Mouse (Mus musculus): ENCODE data around the gene Megf8. TPM values are rescaled to one million over a fixed set of nuclear protein-coding genes. Genes with fewer than 3 reads are reported as not detected.

The Megf8 gene
- polyA plus RNA-seq, 1 experiment from 2014 or later: 5.6 TPM

- Histone ChIP-seq H3K4me1 (ENCODE audit: insufficient read depth, low read depth, low read length) (no peaks in the 10 kb centered on the region), H3K9me3 (ENCODE audit: low read length) (no peaks in the 10 kb centered on the region), H3K27me3 (replicated peaks; ENCODE audit: insufficient read depth, low read length) (no peaks in the 10 kb centered on the region), H3K36me3 (ENCODE audit: insufficient read depth, low read length) (peaks cover 4% of the 10 kb centered on the region; the same call in 1 of the 2 replicates), H3K27ac (ENCODE audit: low read length) (no peak overlapping the region), H3K9ac (replicated peaks; ENCODE audit: low read depth) (no peak overlapping the region), H3K4me2 (replicated peaks; ENCODE audit: low read depth, low read length) (no peak overlapping the region), H3K4me3 (ENCODE audit: low read depth, low read length) (no peak overlapping the region)
- TF ChIP-seq EP300 (IDR thresholded peaks at IDR 0.05): no peak
- no peak for TF ChIP-seq CTCF (IDR thresholded peaks at IDR 0.05)
- WGBS: 80% methylated on average over 9 of the region's 9 CpGs
- ATAC-seq: no peak
- no peak for DNase-seq (ENCODE audit: low spot score)
These were observed 22.4 kb downstream of the Megf8 start for GRCm38 (mm10) chr7:25339329-25339728.

- Histone ChIP-seq H3K9me3 (ENCODE audit: low read length) (no peaks in the 10 kb centered on the region), H3K27ac (ENCODE audit: low read length) (no peak overlapping the region), H3K36me3 (ENCODE audit: insufficient read depth, low read length) (peaks cover 4% of the 10 kb centered on the region; the same call in 1 of the 2 replicates), H3K4me1 (ENCODE audit: insufficient read depth, low read depth, low read length) (no peaks in the 10 kb centered on the region), H3K9ac (replicated peaks; ENCODE audit: low read depth) (no peak overlapping the region), H3K4me3 (ENCODE audit: low read depth, low read length) (no peak overlapping the region), H3K27me3 (replicated peaks; ENCODE audit: insufficient read depth, low read length) (no peaks in the 10 kb centered on the region), H3K4me2 (replicated peaks; ENCODE audit: low read depth, low read length) (no peak overlapping the region)
- WGBS: 77% methylated on average over 20 of the region's 20 CpGs
- ATAC-seq: 0 out of 2 replicates have a peak, but pooled peaks have one; percentile 14
- TF ChIP-seq EP300 (IDR thresholded peaks at IDR 0.05) (no peak), CTCF (IDR thresholded peaks at IDR 0.05) (no peak)
- DNase-seq (ENCODE audit: low spot score): no peak
These were observed 24.2 kb downstream of the Megf8 start for GRCm38 (mm10) chr7:25341000-25341784.

- peaks cover 18% of the 10 kb centered on the region; the same call in 1 of the 2 replicates for H3K36me3 ChIP-seq (ENCODE audit: insufficient read depth, low read length)
These were observed 31.9 kb downstream of the Megf8 start for GRCm38 (mm10) chr7:25348861-25349260.

GRCm38 (mm10) chr7:25358721-25359206 is 41.8 kb downstream of the Megf8 start:
- no peaks in the 10 kb centered on the region for H3K4me1 ChIP-seq (ENCODE audit: insufficient read depth, low read depth, low read length)
- 81% methylated on average over 19 of the region's 19 CpGs for WGBS
- TF ChIP-seq CTCF (IDR thresholded peaks at IDR 0.05) (no peak), EP300 (IDR thresholded peaks at IDR 0.05) (no peak)
- no peak overlapping the region for H3K9ac ChIP-seq (replicated peaks; ENCODE audit: low read depth)
- H3K4me3 ChIP-seq (ENCODE audit: low read depth, low read length): no peak overlapping the region
- DNase-seq (ENCODE audit: low spot score) (no peak), ATAC-seq (peak; percentile 17; the same call in 1 of the 2 replicates)
- peaks cover 16% of the 10 kb centered on the region; the same call in 1 of the 2 replicates for H3K36me3 ChIP-seq (ENCODE audit: insufficient read depth, low read length)
- no peak overlapping the region for H3K27ac ChIP-seq (ENCODE audit: low read length)
- no peaks in the 10 kb centered on the region for H3K9me3 ChIP-seq (ENCODE audit: low read length)
- H3K4me2 ChIP-seq (replicated peaks; ENCODE audit: low read depth, low read length): no peak overlapping the region
- no peaks in the 10 kb centered on the region for H3K27me3 ChIP-seq (replicated peaks; ENCODE audit: insufficient read depth, low read length)

More at GRCm38 (mm10) chr7:25348861-25349260, 31.9 kb downstream of the Megf8 start:
- ATAC-seq (no peak), DNase-seq (ENCODE audit: low spot score) (no peak)
- H3K27ac ChIP-seq (ENCODE audit: low read length): no peak overlapping the region
- H3K4me1 ChIP-seq (ENCODE audit: insufficient read depth, low read depth, low read length): no peaks in the 10 kb centered on the region
- no peaks in the 10 kb centered on the region for H3K9me3 ChIP-seq (ENCODE audit: low read length)
- H3K27me3 ChIP-seq (replicated peaks; ENCODE audit: insufficient read depth, low read length): no peaks in the 10 kb centered on the region
- no peak overlapping the region for H3K4me3 ChIP-seq (ENCODE audit: low read depth, low read length)
- no peak overlapping the region for H3K9ac ChIP-seq (replicated peaks; ENCODE audit: low read depth)
- no peak for TF ChIP-seq EP300 (IDR thresholded peaks at IDR 0.05)
- TF ChIP-seq CTCF (IDR thresholded peaks at IDR 0.05): no peak
- 83% methylated on average over 8 of the region's 8 CpGs for WGBS
- H3K4me2 ChIP-seq (replicated peaks; ENCODE audit: low read depth, low read length): no peak overlapping the region

- H3K9me3 ChIP-seq (ENCODE audit: low read length): no peaks in the 10 kb centered on the region
- no peak overlapping the region for H3K9ac ChIP-seq (replicated peaks; ENCODE audit: low read depth)
- H3K4me1 ChIP-seq (ENCODE audit: insufficient read depth, low read depth, low read length): no peaks in the 10 kb centered on the region
- no peak overlapping the region for H3K27ac ChIP-seq (ENCODE audit: low read length)
- peak; percentile 54 for TF ChIP-seq CTCF (IDR thresholded peaks at IDR 0.05)
- no peak for TF ChIP-seq EP300 (IDR thresholded peaks at IDR 0.05)
- H3K4me2 ChIP-seq (replicated peaks; ENCODE audit: low read depth, low read length): no peak overlapping the region
- H3K36me3 ChIP-seq (ENCODE audit: insufficient read depth, low read length): peaks cover 16% of the 10 kb centered on the region; the same call in 1 of the 2 replicates
- no peak for ATAC-seq
- 84% methylated on average over 19 of the region's 19 CpGs for WGBS
- no peak overlapping the region for H3K4me3 ChIP-seq (ENCODE audit: low read depth, low read length)
- no peak for DNase-seq (ENCODE audit: low spot score)
- peaks cover 10% of the 10 kb centered on the region; the same call in 1 of the 2 replicates for H3K27me3 ChIP-seq (replicated peaks; ENCODE audit: insufficient read depth, low read length)
These were observed 46.2 kb downstream of the Megf8 start for GRCm38 (mm10) chr7:25363151-25363550.

- H3K27me3 ChIP-seq (replicated peaks; ENCODE audit: insufficient read depth, low read length): peaks cover 15% of the 10 kb centered on the region; the same call in 1 of the 2 replicates
- H3K27ac ChIP-seq (ENCODE audit: low read length): no peak overlapping the region
- no peaks in the 10 kb centered on the region for H3K9me3 ChIP-seq (ENCODE audit: low read length)
- TF ChIP-seq CTCF (IDR thresholded peaks at IDR 0.05): no peak
- no peak for TF ChIP-seq EP300 (IDR thresholded peaks at IDR 0.05)
- H3K4me1 ChIP-seq (ENCODE audit: insufficient read depth, low read depth, low read length): no peaks in the 10 kb centered on the region
- H3K36me3 ChIP-seq (ENCODE audit: insufficient read depth, low read length): peaks cover 15% of the 10 kb centered on the region; the same call in 1 of the 2 replicates
- H3K4me3 ChIP-seq (ENCODE audit: low read depth, low read length): no peak overlapping the region
- H3K9ac ChIP-seq (replicated peaks; ENCODE audit: low read depth): no peak overlapping the region
- ATAC-seq (no peak), DNase-seq (ENCODE audit: low spot score) (no peak)
- no peak overlapping the region for H3K4me2 ChIP-seq (replicated peaks; ENCODE audit: low read depth, low read length)
- WGBS: 92% methylated on average over 17 of the region's 17 CpGs
These were observed 46.7 kb downstream of the Megf8 start for GRCm38 (mm10) chr7:25363632-25364031.

Measured in lung, postnatal 0 days (tissue).